Mouse (Mus musculus) kidney, postnatal 0 days (tissue): ENCODE data around the gene Znrf3. TPM values are rescaled to one million over a fixed set of nuclear protein-coding genes. Genes with fewer than 3 reads are reported as not detected.

Experiments used
- ATAC-seq: fragments of 200-750 bp; cut with Nextera tagmentation; replicated peaks from 2 replicates; pipeline ENCODE4 v1.8.0; 2017; ENCODE audit warnings: low read depth, moderate number of reproducible peaks, moderate TSS enrichment, moderate library complexity; ENCODE audit not compliant: low FRiP score
- DNase-seq: peaks from one replicate; pipeline ENCODE4 v3.0.0-alpha.2; 2016; ENCODE audit warnings: low spot score
- H3K27ac ChIP-seq: fragments of 300-500 bp; sonication (generic); 2 replicates; pipeline ENCODE4 v1.5.1; 2014; ENCODE audit warnings: mild to moderate bottlenecking
- H3K27me3 ChIP-seq: fragments of 300-500 bp; sonication (generic); 2 replicates; pipeline ENCODE4 v1.6.1; 2014; ENCODE audit warnings: low read length, mixed read lengths; ENCODE audit not compliant: insufficient read depth
- H3K36me3 ChIP-seq: fragments of 300-500 bp; sonication (generic); 2 replicates; pipeline ENCODE4 v1.6.1; 2014; ENCODE audit warnings: low read length, mixed read lengths; ENCODE audit not compliant: insufficient read depth
- H3K4me1 ChIP-seq: fragments of 300-500 bp; sonication (generic); replicated peaks from 2 replicates; pipeline ENCODE4 v1.6.1; 2014; ENCODE audit warnings: antibody characterized with exemption, low read length, mixed read lengths; ENCODE audit not compliant: insufficient read depth
- H3K4me2 ChIP-seq: fragments of 300-500 bp; sonication (generic); 2 replicates; pipeline ENCODE4 v1.6.1; 2014; ENCODE audit warnings: mild to moderate bottlenecking, low read length, moderate library complexity, mixed read lengths
- H3K4me3 ChIP-seq: fragments of 300-500 bp; sonication (generic); replicated peaks from 2 replicates; pipeline ENCODE4 v1.5.1; 2014; ENCODE audit warnings: low read depth, low read length
- H3K9ac ChIP-seq: fragments of 300-500 bp; sonication (generic); 2 replicates; pipeline ENCODE4 v1.6.1; 2014; ENCODE audit warnings: low read depth, low read length
- H3K9me3 ChIP-seq: fragments of 300-500 bp; sonication (generic); replicated peaks from 2 replicates; pipeline ENCODE4 v1.6.1; 2016; ENCODE audit warnings: low read length, inconsistent platforms, mixed read lengths
- CTCF ChIP-seq: IDR thresholded peaks from 2 replicates; pipeline ENCODE4 v1.5.1; 2016; ENCODE audit warnings: antibody characterized with exemption, low read depth, mild to moderate bottlenecking, moderate library complexity
- WGBS: fragments of 180-500 bp; shearing (Covaris S2); extraction: QIAGEN DNeasy Blood & Tissue Kit; methylation state at CpG from one replicate; pipeline ENCODE4 v1.1.7; 2014; 5-methylcytosine and 5-hydroxymethylcytosine counted together
- polyA plus RNA-seq: library from polyadenylated mRNA; unstranded; fragments of >200 nt; fragmentation: Nextera tagmentation; extraction: Ambion mirVana; gene quantifications from 2 replicates; pipeline ENCODE4 v1.2.1, GENCODE M21; 2015

The Znrf3 gene
- polyA plus RNA-seq, 1 experiment from 2014 or later, result 13.3 TPM

GRCm38 (mm10) chr11:5423000-5423399 lies 21.6 kb downstream of the Znrf3 start:
- Histone ChIP-seq H3K9me3 (no peaks in the 10 kb centered on the region), H3K9ac (no peak overlapping the region), H3K4me1 (peaks cover 17% of the 10 kb centered on the region; the same call in 1 of the 2 replicates), H3K4me3 (no peak overlapping the region), H3K27ac (no peak overlapping the region), H3K4me2 (no peak overlapping the region), H3K27me3 (no peaks in the 10 kb centered on the region), H3K36me3 (no peaks in the 10 kb centered on the region)
- DNase-seq (no peak), ATAC-seq (no peak)
- no peak for TF ChIP-seq CTCF

- 0 out of 2 replicates have a peak overlapping the region, but pooled peaks have one; percentile 19 for H3K27ac ChIP-seq
- H3K9ac ChIP-seq, result no peak overlapping the region
- no peak for DNase-seq
- no peak overlapping the region for H3K4me3 ChIP-seq
- H3K27me3 ChIP-seq, result no peaks in the 10 kb centered on the region
- no peak for ATAC-seq
- no peaks in the 10 kb centered on the region for H3K9me3 ChIP-seq
- H3K36me3 ChIP-seq, result no peaks in the 10 kb centered on the region
- H3K4me1 ChIP-seq, result peaks cover 17% of the 10 kb centered on the region; the same call in 1 of the 2 replicates
- H3K4me2 ChIP-seq, result no peak overlapping the region
- WGBS, result 49% methylated on average over 1 of the region's 1 CpGs
- TF ChIP-seq CTCF, result no peak
Measured at GRCm38 (mm10) chr11:5422252-5422636, 22.4 kb downstream of the Znrf3 start.

- H3K4me3 ChIP-seq, result no peak overlapping the region
- no peaks in the 10 kb centered on the region for H3K9me3 ChIP-seq
- 0 out of 2 replicates have a peak overlapping the region, but pooled peaks have one; percentile 19 for H3K27ac ChIP-seq
- peaks cover 21% of the 10 kb centered on the region for H3K4me1 ChIP-seq
- no peaks in the 10 kb centered on the region for H3K36me3 ChIP-seq
- WGBS, result 11% methylated on average over 4 of the region's 4 CpGs
- no peak overlapping the region for H3K4me2 ChIP-seq
- no peaks in the 10 kb centered on the region for H3K27me3 ChIP-seq
- H3K9ac ChIP-seq, result no peak overlapping the region
- DNase-seq, result no peak
- ATAC-seq, result no peak
- no peak for TF ChIP-seq CTCF
Measured at GRCm38 (mm10) chr11:5421506-5422251, 23.0 kb downstream of the Znrf3 start.

GRCm38 (mm10) chr11:5415617-5416338 lies 28.9 kb downstream of the Znrf3 start:
- Histone ChIP-seq H3K4me2 (peak overlapping the region; percentile 21; the same call in 1 of the 2 replicates), H3K4me1 (peaks cover 51% of the 10 kb centered on the region), H3K27me3 (no peaks in the 10 kb centered on the region), H3K27ac (peak overlapping the region; percentile 88), H3K4me3 (no peak overlapping the region), H3K36me3 (no peaks in the 10 kb centered on the region), H3K9me3 (no peaks in the 10 kb centered on the region), H3K9ac (no peak overlapping the region)
- ATAC-seq (peak; percentile 82), DNase-seq (peak; percentile 93)
- no peak for TF ChIP-seq CTCF
- WGBS, result 6% methylated on average over 6 of the region's 6 CpGs

GRCm38 (mm10) chr11:5414856-5415616 lies 29.6 kb downstream of the Znrf3 start:
- 0 out of 2 replicates have a peak, but pooled peaks have one; percentile 13 for ATAC-seq
- no peak overlapping the region for H3K4me3 ChIP-seq
- WGBS, result 34% methylated on average over 2 of the region's 2 CpGs
- H3K9ac ChIP-seq, result no peak overlapping the region
- DNase-seq, result no peak
- H3K27ac ChIP-seq, result peak overlapping the region; percentile 88
- TF ChIP-seq CTCF, result no peak
- no peak overlapping the region for H3K4me2 ChIP-seq
- H3K27me3 ChIP-seq, result no peaks in the 10 kb centered on the region
- no peaks in the 10 kb centered on the region for H3K9me3 ChIP-seq
- peaks cover 51% of the 10 kb centered on the region for H3K4me1 ChIP-seq
- no peaks in the 10 kb centered on the region for H3K36me3 ChIP-seq

GRCm38 (mm10) chr11:5412644-5413190 lies 31.9 kb downstream of the Znrf3 start:
- Histone ChIP-seq H3K4me3 (no peak overlapping the region), H3K36me3 (no peaks in the 10 kb centered on the region), H3K27ac (peak overlapping the region; percentile 63), H3K27me3 (no peaks in the 10 kb centered on the region), H3K9ac (no peak overlapping the region), H3K4me1 (peaks cover 47% of the 10 kb centered on the region), H3K9me3 (no peaks in the 10 kb centered on the region), H3K4me2 (no peak overlapping the region)
- DNase-seq, result no peak
- TF ChIP-seq CTCF, result no peak
- no peak for ATAC-seq
- WGBS, result 51% methylated on average over 2 of the region's 2 CpGs
